Comparison of ENCODE assay signal across 9 mouse cellular contexts in genomic region chr11:45881683-45882068, GRCm38 (mm10). TPM values are rescaled to one million over a fixed set of nuclear protein-coding genes. Genes with fewer than 3 reads are reported as not detected.
DNase-seq lines count a peak whose midpoint lies in the region; ATAC-seq and TF ChIP-seq lines count a peak whose summit lies in the region.
"Had no signal": no experiment of that assay in that cellular context is flagged by ENCODE, and none has a peak within 500 bp of the region (broad histone marks: within the 10 kb centered on the region; RNA-seq: fewer than 3 reads in every experiment).

No protein-coding gene starts in this region.

- peak; percentile 69 for DNase-seq in kidney, postnatal 0 days (ENCODE audit: low spot score)
- DNase-seq in kidney, adult 8-10 months = no peak
- no peak for DNase-seq in right cerebral cortex, postnatal 25 days
- no peak for DNase-seq in adrenal gland, adult (ENCODE audit: inconsistent age in 2 of 2, low spot score in 1 of 2)

- ATAC-seq in kidney, postnatal 0 days (replicated peaks; ENCODE audit: low FRiP score, low read depth) = no peak; the same call in 1 of the 2 replicates
- ATAC-seq in embryonic facial prominence, embryonic 15.5 days (ENCODE audit: insufficient number of reproducible peaks, low FRiP score, low TSS enrichment, low read depth) = no peak
- ATAC-seq in hindbrain, embryonic 13.5 days (ENCODE audit: low FRiP score) = peak; percentile 65
- 0 out of 2 replicates have a peak, but pooled peaks have one; percentile 18 for ATAC-seq in midbrain, embryonic 16.5 days
- no peak for ATAC-seq in CD4-positive, CD25-positive, alpha-beta regulatory T cell, adult 4 months

- no peaks in the 10 kb centered on the region for H3K27me3 ChIP-seq in kidney, postnatal 0 days (ENCODE audit: insufficient read depth, low read length)
- H3K27me3 ChIP-seq in embryonic facial prominence, embryonic 15.5 days = no peaks in the 10 kb centered on the region
- H3K27me3 ChIP-seq in hindbrain, embryonic 13.5 days = no peaks in the 10 kb centered on the region
- no peaks in the 10 kb centered on the region for H3K27me3 ChIP-seq in midbrain, embryonic 16.5 days (ENCODE audit: control insufficient read depth, insufficient read depth, low read depth, low read length)
- H3K27me3 ChIP-seq: liver, embryonic 15.5 days had no signal

- peaks cover 16% of the 10 kb centered on the region for H3K36me3 ChIP-seq in kidney, postnatal 0 days (ENCODE audit: insufficient read depth, low read length)
- peaks cover 20% of the 10 kb centered on the region for H3K36me3 ChIP-seq in embryonic facial prominence, embryonic 15.5 days
- H3K36me3 ChIP-seq in hindbrain, embryonic 13.5 days = peaks cover 6% of the 10 kb centered on the region; the same call in 1 of the 2 replicates
- H3K36me3 ChIP-seq in midbrain, embryonic 16.5 days (ENCODE audit: control insufficient read depth, insufficient read depth, low read length) = peaks cover 2% of the 10 kb centered on the region; the same call in 1 of the 2 replicates

- 24% methylated on average over 5 of the region's 5 CpGs for WGBS in kidney, postnatal 0 days
- 24% methylated on average over 5 of the region's 5 CpGs for WGBS in embryonic facial prominence, embryonic 15.5 days
- 33% methylated on average over 5 of the region's 5 CpGs for WGBS in hindbrain, embryonic 13.5 days
- 30% methylated on average over 5 of the region's 5 CpGs for WGBS in midbrain, embryonic 16.5 days

- TF ChIP-seq CTCF in kidney, postnatal 0 days (IDR thresholded peaks at IDR 0.05; ENCODE audit: low read depth) = no peak

- no peak overlapping the region for H3K4me3 ChIP-seq in kidney, postnatal 0 days (replicated peaks; ENCODE audit: low read depth, low read length)
- H3K4me3 ChIP-seq in embryonic facial prominence, embryonic 15.5 days (replicated peaks) = no peak overlapping the region
- H3K4me3 ChIP-seq in hindbrain, embryonic 13.5 days = no peak overlapping the region
- no peak overlapping the region for H3K4me3 ChIP-seq in midbrain, embryonic 16.5 days (ENCODE audit: low read depth, low read length)
- H3K4me3 ChIP-seq: liver, embryonic 15.5 days had no signal

- H3K9me3 ChIP-seq in kidney, postnatal 0 days (replicated peaks; ENCODE audit: low read length) = no peaks in the 10 kb centered on the region
- H3K9me3 ChIP-seq in embryonic facial prominence, embryonic 15.5 days (replicated peaks) = no peaks in the 10 kb centered on the region
- H3K9me3 ChIP-seq in hindbrain, embryonic 13.5 days = no peaks in the 10 kb centered on the region
- no peaks in the 10 kb centered on the region for H3K9me3 ChIP-seq in midbrain, embryonic 16.5 days (replicated peaks; ENCODE audit: control insufficient read depth, low read length, poor library complexity, severe bottlenecking)
- H3K9me3 ChIP-seq: liver, embryonic 15.5 days had no signal

- peaks cover 17% of the 10 kb centered on the region for H3K4me1 ChIP-seq in kidney, postnatal 0 days (replicated peaks; ENCODE audit: insufficient read depth, low read length)
- peaks cover 20% of the 10 kb centered on the region for H3K4me1 ChIP-seq in embryonic facial prominence, embryonic 15.5 days
- peaks cover 31% of the 10 kb centered on the region for H3K4me1 ChIP-seq in hindbrain, embryonic 13.5 days (replicated peaks)
- peaks cover 8% of the 10 kb centered on the region for H3K4me1 ChIP-seq in midbrain, embryonic 16.5 days (ENCODE audit: control insufficient read depth, insufficient read depth, low read length)

- no peak overlapping the region for H3K27ac ChIP-seq in kidney, postnatal 0 days
- 0 out of 2 replicates have a peak overlapping the region, but pooled peaks have one; percentile 25 for H3K27ac ChIP-seq in embryonic facial prominence, embryonic 15.5 days (replicated peaks)
- H3K27ac ChIP-seq in hindbrain, embryonic 13.5 days = peak overlapping the region; percentile 60
- H3K27ac ChIP-seq in midbrain, embryonic 16.5 days (ENCODE audit: low read length) = no peak overlapping the region

- H3K9ac ChIP-seq in kidney, postnatal 0 days (ENCODE audit: low read depth, low read length) = no peak overlapping the region
- H3K9ac ChIP-seq in embryonic facial prominence, embryonic 15.5 days = no peak overlapping the region
- H3K9ac ChIP-seq in hindbrain, embryonic 13.5 days = no peak overlapping the region
- no peak overlapping the region for H3K9ac ChIP-seq in midbrain, embryonic 16.5 days (ENCODE audit: low read depth, low read length)
- H3K9ac ChIP-seq: liver, embryonic 15.5 days had no signal

- no peak overlapping the region for H3K4me2 ChIP-seq in kidney, postnatal 0 days (ENCODE audit: low read length)
- H3K4me2 ChIP-seq in embryonic facial prominence, embryonic 15.5 days (replicated peaks) = no peak overlapping the region
- H3K4me2 ChIP-seq in hindbrain, embryonic 13.5 days = no peak overlapping the region
- no peak overlapping the region for H3K4me2 ChIP-seq in midbrain, embryonic 16.5 days (ENCODE audit: low read length)
- H3K4me2 ChIP-seq: liver, embryonic 15.5 days had no signal

RNA-seq across cellular contexts. Expression of gene Clint1, which starts 29.8 kb away (rescaled TPM):
- 88.4 and 90.3 TPM in 2 replicates for polyA plus RNA-seq in kidney, postnatal 0 days (2015; fragmentation: Nextera tagmentation; extraction: Ambion mirVana)
- polyA plus RNA-seq in embryonic facial prominence, embryonic 15.5 days (2015; fragmentation: Nextera tagmentation; extraction: Ambion mirVana) = 82.3 and 87.6 TPM in 2 replicates
- 48.1 and 48.9 TPM in 2 replicates for polyA plus RNA-seq in hindbrain, embryonic 13.5 days (2015; fragmentation: Nextera tagmentation; extraction: Ambion mirVana)
- polyA plus RNA-seq in midbrain, embryonic 16.5 days (2015; fragmentation: Nextera tagmentation; extraction: Ambion mirVana) = 38.7 and 42.6 TPM in 2 replicates
- 10 to 100 TPM; 29.1 to 44.1 TPM for polyA plus RNA-seq in CD4-positive, CD25-positive, alpha-beta regulatory T cell, adult 4 months (2017; shearing (Covaris generic))

Comparison
In these comparisons a context has a peak if more than half of its experiments do, and no peak if none do; other contexts are left out.
1. ATAC-seq: peak in hindbrain, embryonic 13.5 days (single experiment) and midbrain, embryonic 16.5 days (single experiment); none in kidney, postnatal 0 days (single experiment), embryonic facial prominence, embryonic 15.5 days (single experiment) and CD4-positive, CD25-positive, alpha-beta regulatory T cell, adult 4 months (single experiment).
2. H3K27ac ChIP-seq: peak in embryonic facial prominence, embryonic 15.5 days (single experiment) and hindbrain, embryonic 13.5 days (single experiment); none in kidney, postnatal 0 days (single experiment) and midbrain, embryonic 16.5 days (single experiment).